Mouse (Mus musculus) midbrain, embryonic 16.5 days (tissue): ENCODE measurements around the gene Spib. TPM values are rescaled to one million over a fixed set of nuclear protein-coding genes. Genes with fewer than 3 reads are reported as not detected.
A peak's percentile ranks its signal among the peaks of the same experiment; 100 is the strongest.

Source experiments
- ATAC-seq: fragments of 200-750 bp; cut with Nextera tagmentation; 2 replicates; pipeline ENCODE4 v1.8.0; 2017; ENCODE audit warnings: moderate TSS enrichment
- H3K27ac ChIP-seq: fragments of 300-500 bp; sonication (generic); 2 replicates; pipeline ENCODE4 v1.5.1; 2014; ENCODE audit warnings: mild to moderate bottlenecking, low read length, mixed read lengths
- H3K27me3 ChIP-seq: fragments of 300-500 bp; sonication (generic); 2 replicates; pipeline ENCODE4 v1.6.1; 2014; ENCODE audit warnings: low read depth, low read length, mixed read lengths; ENCODE audit not compliant: control insufficient read depth, insufficient read depth
- H3K36me3 ChIP-seq: fragments of 300-500 bp; sonication (generic); 2 replicates; pipeline ENCODE4 v1.6.1; 2014; ENCODE audit warnings: mild to moderate bottlenecking, low read length, moderate library complexity, mixed read lengths; ENCODE audit not compliant: control insufficient read depth, insufficient read depth
- H3K4me1 ChIP-seq: fragments of 300-500 bp; sonication (generic); 2 replicates; pipeline ENCODE4 v1.6.1; 2014; ENCODE audit warnings: mild to moderate bottlenecking, low read length, mixed read lengths; ENCODE audit not compliant: control insufficient read depth, insufficient read depth
- H3K4me2 ChIP-seq: fragments of 300-500 bp; sonication (generic); 2 replicates; pipeline ENCODE4 v1.6.1; 2014; ENCODE audit warnings: mild to moderate bottlenecking, low read length, mixed read lengths
- H3K4me3 ChIP-seq: fragments of 300-500 bp; sonication (generic); 2 replicates; pipeline ENCODE4 v1.5.1; 2014; ENCODE audit warnings: low read depth, mild to moderate bottlenecking, low read length, moderate library complexity, mixed read lengths
- H3K9ac ChIP-seq: fragments of 300-500 bp; sonication (generic); 2 replicates; pipeline ENCODE4 v1.6.1; 2014; ENCODE audit warnings: low read depth, low read length, mixed read lengths
- H3K9me3 ChIP-seq: fragments of 300-500 bp; sonication (generic); replicated peaks from 2 replicates; pipeline ENCODE4 v1.6.1; 2014; ENCODE audit warnings: mild to moderate bottlenecking, low read length, mixed read lengths; ENCODE audit not compliant: control insufficient read depth, poor library complexity, severe bottlenecking
- WGBS: fragments of 180-500 bp; shearing (Covaris S2); extraction: QIAGEN DNeasy Blood & Tissue Kit; methylation state at CpG from one replicate; pipeline ENCODE4 v1.1.7; 2014; 5-methylcytosine and 5-hydroxymethylcytosine counted together
- polyA plus RNA-seq: library from polyadenylated mRNA; unstranded; fragments of >200 nt; fragmentation: Nextera tagmentation; extraction: Ambion mirVana; gene quantifications from 2 replicates; pipeline ENCODE4 v1.2.1, GENCODE M21; 2015

Spib gene
- polyA plus RNA-seq, 1 experiment from 2014 or later, result not detected

DNA sequence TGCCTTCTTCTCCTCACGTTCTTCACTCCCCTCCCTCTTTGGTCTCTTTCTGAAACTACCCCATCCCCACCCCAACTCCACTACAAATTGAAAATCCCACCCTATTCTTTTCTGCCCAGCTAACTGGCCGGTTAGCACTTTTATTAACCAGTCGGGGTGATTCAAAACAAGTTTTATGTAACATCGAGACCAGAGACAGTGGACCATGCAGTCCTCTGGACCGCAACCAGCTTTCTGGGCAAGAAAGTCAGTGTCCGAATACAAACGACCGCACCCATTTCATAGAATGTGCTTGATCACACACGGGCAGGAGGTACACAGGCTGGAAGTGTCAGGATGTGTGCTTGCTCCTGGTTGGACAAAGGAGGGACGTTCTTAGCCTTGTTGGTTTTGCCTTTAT, 32.6 kb upstream of the Spib start:
- Histone ChIP-seq H3K4me2 (no peak overlapping the region), H3K4me3 (no peak overlapping the region), H3K27me3 (no peaks in the 10 kb centered on the region), H3K27ac (no peak overlapping the region), H3K9ac (no peak overlapping the region), H3K4me1 (no peaks in the 10 kb centered on the region), H3K9me3 (no peaks in the 10 kb centered on the region), H3K36me3 (no peaks in the 10 kb centered on the region)
- ATAC-seq, result no peak
- 81% methylated on average over 10 of the region's 10 CpGs for WGBS

DNA sequence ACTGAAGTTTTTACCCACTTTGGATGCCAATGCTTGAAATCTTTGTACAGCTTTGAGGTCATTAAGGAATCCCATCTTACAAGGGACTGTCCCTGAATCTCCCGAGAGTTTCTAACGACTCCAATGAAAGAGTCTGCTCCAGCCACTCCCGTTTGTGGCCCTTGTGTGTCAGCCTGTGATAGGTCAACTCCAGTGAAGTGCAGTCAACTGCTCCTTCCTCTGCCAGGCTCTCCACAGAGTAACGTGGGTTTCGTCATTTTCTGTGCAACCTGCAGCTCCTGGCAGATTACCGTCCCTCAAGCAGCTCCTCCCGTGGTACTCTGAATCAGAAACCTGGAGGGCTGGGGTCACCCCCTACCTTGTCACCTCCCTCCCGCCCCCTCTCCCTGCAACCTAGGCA, 31.4 kb upstream of the Spib start:
- no peak for ATAC-seq
- H3K27ac ChIP-seq, result no peak overlapping the region
- H3K4me2 ChIP-seq, result no peak overlapping the region
- no peak overlapping the region for H3K9ac ChIP-seq
- H3K4me1 ChIP-seq, result no peaks in the 10 kb centered on the region
- H3K4me3 ChIP-seq, result no peak overlapping the region
- 57% methylated on average over 8 of the region's 8 CpGs for WGBS
- no peaks in the 10 kb centered on the region for H3K9me3 ChIP-seq
- H3K27me3 ChIP-seq, result no peaks in the 10 kb centered on the region
- no peaks in the 10 kb centered on the region for H3K36me3 ChIP-seq

DNA sequence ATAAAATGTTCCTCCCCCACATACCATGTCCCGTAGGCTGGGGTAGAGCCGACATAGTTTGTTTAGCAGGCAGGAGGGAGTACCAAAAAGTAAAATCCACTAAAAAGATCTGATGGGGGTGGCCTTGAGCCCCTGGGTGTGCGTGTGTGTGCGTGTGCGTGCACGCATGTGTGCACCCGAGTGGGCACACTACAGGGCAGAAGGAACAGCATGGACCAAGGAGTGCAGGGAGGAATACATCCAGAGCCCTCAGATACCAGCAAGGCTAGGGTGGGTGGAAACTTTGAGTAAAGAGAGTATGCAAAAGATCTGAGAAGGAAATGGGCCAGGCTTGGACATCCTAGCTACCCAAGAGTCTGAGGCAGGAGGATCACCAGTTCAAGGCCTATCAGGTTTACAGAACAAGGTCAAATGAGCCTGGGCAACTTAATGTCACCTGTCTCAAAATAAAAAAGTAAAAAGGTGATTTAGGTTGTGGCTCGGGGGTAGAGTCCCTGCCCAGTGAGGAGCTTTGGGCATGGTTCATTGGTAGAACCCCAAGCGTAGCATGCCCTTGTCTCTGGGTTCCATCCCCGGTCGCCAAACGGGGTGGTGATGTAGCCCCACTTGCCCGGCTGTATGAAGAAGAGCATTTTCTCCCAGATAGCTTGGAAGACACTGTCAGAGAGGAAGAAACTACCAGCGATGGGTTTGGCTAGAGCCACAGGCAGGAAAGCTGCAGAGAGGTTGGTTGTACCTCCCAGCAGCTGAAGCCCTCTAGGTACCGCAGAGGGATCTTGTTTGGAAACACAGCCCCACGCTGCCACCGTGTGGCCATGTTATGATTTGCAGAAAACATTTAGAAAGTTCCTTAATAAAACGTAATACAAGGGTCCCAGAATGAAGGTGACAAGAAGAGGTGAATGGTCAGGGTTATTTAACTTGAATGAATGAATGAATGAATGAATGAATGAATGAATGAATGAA, 28.8 kb upstream of the Spib start:
- Histone ChIP-seq H3K4me3 (no peak overlapping the region), H3K9ac (no peak overlapping the region)

DNA sequence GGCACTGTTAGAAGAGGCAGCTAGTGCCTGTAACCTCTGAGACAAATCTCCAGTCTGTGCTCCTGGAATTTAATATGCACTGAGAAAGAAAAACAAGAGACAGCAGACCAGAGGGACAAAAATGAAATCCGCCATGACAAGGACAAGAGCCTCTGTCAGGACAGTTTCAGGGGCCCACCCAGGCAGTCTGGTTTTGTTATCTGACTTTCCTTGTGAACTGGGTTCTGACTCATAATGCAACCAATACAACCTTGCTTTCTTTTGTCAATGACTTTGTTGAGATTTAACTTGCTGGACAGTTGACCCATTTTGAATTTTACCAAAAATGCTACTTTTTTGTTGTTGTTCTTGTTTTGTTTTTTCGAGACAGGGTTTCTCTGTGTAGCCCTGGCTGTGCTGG, 25.8 kb upstream of the Spib start:
- WGBS, result 71% methylated on average over 2 of the region's 2 CpGs
- Histone ChIP-seq H3K27ac (no peak overlapping the region), H3K36me3 (no peaks in the 10 kb centered on the region), H3K4me3 (no peak overlapping the region), H3K9ac (0 out of 2 replicates have a peak overlapping the region, but pooled peaks have one; percentile 7), H3K4me2 (no peak overlapping the region), H3K27me3 (peaks cover 6% of the 10 kb centered on the region; the same call in 1 of the 2 replicates), H3K9me3 (no peaks in the 10 kb centered on the region), H3K4me1 (peaks cover 11% of the 10 kb centered on the region)
- ATAC-seq, result no peak

More for the DNA sequence above, 28.8 kb upstream of the Spib start:
- Histone ChIP-seq H3K4me2 (no peak overlapping the region), H3K27ac (no peak overlapping the region), H3K9me3 (no peaks in the 10 kb centered on the region), H3K36me3 (no peaks in the 10 kb centered on the region), H3K4me1 (no peaks in the 10 kb centered on the region), H3K27me3 (peaks cover 6% of the 10 kb centered on the region; the same call in 1 of the 2 replicates)
- peak; percentile 80; the same call in 1 of the 2 replicates for ATAC-seq
- WGBS, result 52% methylated on average over 18 of the region's 18 CpGs

DNA sequence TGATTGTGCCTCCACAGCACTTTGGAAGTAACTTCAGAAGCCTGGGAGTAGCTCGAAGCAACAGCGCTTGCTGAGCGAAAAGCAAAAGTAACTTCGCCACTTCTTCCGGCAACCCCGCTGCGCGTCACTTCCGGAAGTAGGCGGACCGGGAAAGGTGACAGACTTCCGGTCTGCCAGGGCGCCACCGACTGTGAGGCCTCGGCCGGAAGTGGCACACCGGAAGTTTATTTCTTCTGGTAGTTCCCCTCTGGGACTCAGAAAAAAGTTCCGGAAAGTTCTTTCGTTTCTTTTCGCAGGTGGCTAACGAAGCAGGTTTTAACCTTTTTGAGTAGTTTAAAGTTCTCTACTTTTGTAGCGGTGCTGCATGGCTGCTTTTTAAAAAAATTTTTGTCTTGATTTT, 22.0 kb upstream of the Spib start, which contains the start of gene Nr1h2:
Gene Nr1h2, minus strand, starts transcription at position 126 of the 400 bp plus-strand sequence.
- Histone ChIP-seq H3K4me1 (peaks cover 13% of the 10 kb centered on the region), H3K27me3 (peaks cover 6% of the 10 kb centered on the region; the same call in 1 of the 2 replicates), H3K9me3 (no peaks in the 10 kb centered on the region), H3K4me3 (peak within 1 kb of the TSS; percentile 82), H3K9ac (peak within 1 kb of the TSS; percentile 55), H3K4me2 (peak within 1 kb of the TSS; percentile 90), H3K27ac (peak within 1 kb of the TSS; percentile 85), H3K36me3 (peaks cover 4% of the 10 kb centered on the region; the same call in 1 of the 2 replicates)
- WGBS, result 0% methylated on average over 22 of the region's 22 CpGs
- peak; percentile 84 for ATAC-seq

DNA sequence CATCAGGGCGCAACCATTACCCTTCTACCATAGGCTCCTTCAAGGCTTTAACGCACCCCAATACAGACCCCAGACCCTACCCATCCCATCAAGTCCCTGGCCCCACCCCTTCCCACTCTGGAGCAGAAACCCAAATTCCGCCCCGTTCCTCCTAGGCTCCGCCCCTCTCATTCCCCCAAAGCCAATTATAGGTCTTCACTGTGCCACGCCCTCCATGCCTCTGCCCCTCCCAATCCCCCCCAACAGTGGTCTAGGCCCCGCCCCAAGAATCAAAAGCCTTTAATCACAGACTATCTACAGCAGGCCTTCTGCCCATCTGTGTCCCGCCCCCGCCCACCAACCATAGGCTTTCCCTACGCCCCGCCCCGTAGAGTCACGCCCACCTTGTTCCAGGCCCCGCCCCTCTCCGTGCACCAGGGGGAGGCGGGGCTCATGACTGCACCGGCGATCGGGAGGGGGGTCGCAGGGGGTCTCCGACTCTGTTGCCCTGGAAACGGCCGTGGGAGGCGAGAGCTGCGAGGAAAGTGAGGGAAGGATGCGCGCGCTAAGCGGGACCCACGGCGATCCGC, 21.4 kb upstream of the Spib start:
- H3K36me3 ChIP-seq, result peaks cover 4% of the 10 kb centered on the region; the same call in 1 of the 2 replicates
- peak overlapping the region; percentile 85 for H3K27ac ChIP-seq
- H3K27me3 ChIP-seq, result peaks cover 6% of the 10 kb centered on the region; the same call in 1 of the 2 replicates
- peak overlapping the region; percentile 90 for H3K4me2 ChIP-seq
- WGBS, result 2% methylated on average over 27 of the region's 32 CpGs
- H3K9ac ChIP-seq, result peak overlapping the region; percentile 55
- ATAC-seq, result peak; percentile 74
- H3K4me1 ChIP-seq, result peaks cover 14% of the 10 kb centered on the region
- H3K9me3 ChIP-seq, result no peaks in the 10 kb centered on the region
- peak overlapping the region; percentile 82 for H3K4me3 ChIP-seq

DNA sequence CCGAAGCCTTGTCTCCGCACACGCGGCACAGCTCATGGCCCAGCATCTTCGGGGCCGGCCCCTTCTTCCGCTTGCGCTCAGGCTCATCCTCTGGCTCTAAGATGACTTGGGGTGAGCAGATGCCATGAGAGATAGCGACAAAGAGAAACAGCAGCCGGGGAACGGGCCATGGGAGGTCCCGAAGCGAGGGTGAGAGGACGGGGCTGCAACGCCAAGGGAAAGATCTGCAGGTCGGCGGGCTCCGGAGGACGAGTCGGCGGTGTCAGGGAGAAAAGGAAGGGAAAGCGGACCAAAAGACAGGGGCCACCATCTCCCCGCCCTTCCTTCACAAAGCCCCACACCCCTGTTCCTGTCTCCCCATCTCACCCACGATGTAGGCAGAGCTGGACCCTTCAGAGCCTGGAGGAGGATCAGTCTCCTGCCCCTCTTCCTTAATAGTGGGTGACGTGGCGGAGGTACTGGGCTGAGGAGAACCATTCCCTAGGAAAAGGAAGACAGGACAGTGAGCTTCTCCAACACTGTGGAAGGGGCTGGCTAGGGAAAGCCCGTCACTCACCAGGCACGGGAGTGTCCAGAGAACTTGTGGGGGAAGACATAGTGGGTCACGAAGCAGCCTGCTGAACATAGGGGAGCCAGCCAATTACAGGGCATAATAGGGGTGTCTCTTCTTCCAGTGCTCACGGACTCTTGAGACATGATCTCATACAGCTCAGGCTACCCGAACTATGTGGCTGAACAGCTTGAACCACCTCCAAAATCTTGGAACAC, 20.5 kb upstream of the Spib start:
- ATAC-seq, result 0 out of 2 replicates have a peak, but pooled peaks have one; percentile 3
- Histone ChIP-seq H3K27ac (no peak overlapping the region), H3K9me3 (no peaks in the 10 kb centered on the region), H3K4me3 (peak overlapping the region; percentile 82; the same call in 1 of the 2 replicates), H3K9ac (no peak overlapping the region), H3K4me2 (peak overlapping the region; percentile 90), H3K4me1 (peaks cover 23% of the 10 kb centered on the region), H3K27me3 (peaks cover 3% of the 10 kb centered on the region; the same call in 1 of the 2 replicates), H3K36me3 (peaks cover 4% of the 10 kb centered on the region; the same call in 1 of the 2 replicates)
- 88% methylated on average over 31 of the region's 31 CpGs for whole genome bisulfite sequencing

DNA sequence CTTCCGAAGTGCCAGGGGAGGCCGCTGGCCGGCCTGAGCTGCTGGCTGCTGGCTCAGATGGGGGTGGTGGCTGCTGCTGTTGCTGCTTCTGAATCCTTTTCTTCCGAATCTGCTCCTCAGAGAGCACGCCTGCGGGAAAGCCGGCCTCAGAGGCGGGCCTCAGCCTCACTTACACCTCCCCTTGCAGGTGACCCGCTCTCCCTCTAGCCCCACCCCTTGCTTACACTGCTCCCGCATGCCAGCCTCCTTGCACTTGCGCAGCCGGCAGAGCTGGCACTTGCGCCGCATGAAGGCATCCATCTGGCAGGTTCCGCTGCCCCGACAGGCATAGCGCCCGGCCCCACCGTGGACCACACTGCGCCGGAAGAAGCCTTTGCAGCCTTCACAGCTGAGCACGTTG, 19.9 kb upstream of the Spib start:
- ATAC-seq, result no peak
- Histone ChIP-seq H3K9me3 (no peaks in the 10 kb centered on the region), H3K4me3 (no peak overlapping the region), H3K27ac (no peak overlapping the region), H3K36me3 (peaks cover 4% of the 10 kb centered on the region; the same call in 1 of the 2 replicates), H3K4me2 (no peak overlapping the region), H3K4me1 (peaks cover 23% of the 10 kb centered on the region), H3K27me3 (no peaks in the 10 kb centered on the region), H3K9ac (no peak overlapping the region)
- WGBS, result 81% methylated on average over 22 of the region's 22 CpGs
